Mouse (Mus musculus) myocyte (in vitro differentiated cells): ENCODE results near the gene Prkg1. TPM values are rescaled to one million over a fixed set of nuclear protein-coding genes. Genes with fewer than 3 reads are reported as not detected.

ENCODE experiments used
- H3K27me3 ChIP-seq: one replicate; pipeline ENCODE4 v1.6.1; 2011; ENCODE audit not compliant: control insufficient read depth, insufficient read depth, insufficient read length
- H3K36me3 ChIP-seq: one replicate; pipeline ENCODE4 v1.6.1; 2011; ENCODE audit not compliant: control insufficient read depth, insufficient read depth
- H3K4me2 ChIP-seq: one replicate; pipeline ENCODE4 v1.6.1; 2011; ENCODE audit warnings: low read depth, control low read depth
- H3K4me3 ChIP-seq: one replicate; pipeline ENCODE4 v1.5.1; 2011; ENCODE audit warnings: mild to moderate bottlenecking, control low read depth, moderate library complexity
- H3K79me2 ChIP-seq: one replicate; pipeline ENCODE4 v1.6.1; 2011; ENCODE audit not compliant: control insufficient read depth, insufficient read depth
- H3ac ChIP-seq: one replicate; pipeline ENCODE4 v1.6.1; 2011; ENCODE audit not compliant: control insufficient read depth, insufficient read length
- CEBPB ChIP-seq: IDR thresholded peaks from 2 replicates; pipeline ENCODE4 v1.6.1; 2011; ENCODE audit warnings: mild to moderate bottlenecking, moderate library complexity; ENCODE audit not compliant: poor library complexity, insufficient read depth, severe bottlenecking
- E2F4 ChIP-seq: IDR thresholded peaks from one replicate; pipeline ENCODE4 v1.6.1; 2011; ENCODE audit warnings: mild to moderate bottlenecking, control low read depth, moderate library complexity; ENCODE audit not compliant: insufficient read depth
- MAX ChIP-seq: IDR thresholded peaks from one replicate; pipeline ENCODE4 v1.6.1; 2011; ENCODE audit warnings: low read depth, mild to moderate bottlenecking, control low read depth
- MYOD1 ChIP-seq, 3 experiments: IDR thresholded peaks; one replicate each; pipeline ENCODE4 v1.6.1; 2011; ENCODE audit warnings: control low read depth in 2 of 3, low read depth in 2 of 3, mild to moderate bottlenecking in 2 of 3, moderate library complexity in 1 of 3; ENCODE audit not compliant: insufficient read length in 2 of 3, control insufficient read depth in 1 of 3
- MYOG ChIP-seq, 3 experiments: IDR thresholded peaks; one replicate each; pipeline ENCODE4 v1.6.1; 2011; ENCODE audit warnings: control low read depth in 2 of 3, low read depth in 2 of 3, mild to moderate bottlenecking in 2 of 3; ENCODE audit not compliant: insufficient read length in 2 of 3, control insufficient read depth in 1 of 3, insufficient read depth in 1 of 3
- POLR2A ChIP-seq: IDR thresholded peaks from one replicate; pipeline ENCODE4 v1.6.1; 2011; ENCODE audit warnings: low read depth, mild to moderate bottlenecking, control low read depth, moderate library complexity; ENCODE audit not compliant: insufficient read length
- POLR2AphosphoS2 ChIP-seq: IDR thresholded peaks from one replicate; pipeline ENCODE4 v1.6.1; 2011; ENCODE audit warnings: low read depth, control low read depth; ENCODE audit not compliant: insufficient read length
- REST ChIP-seq: IDR thresholded peaks from one replicate; pipeline ENCODE4 v1.6.1; 2011; ENCODE audit warnings: mild to moderate bottlenecking, control low read depth, moderate library complexity; ENCODE audit not compliant: insufficient read depth, insufficient read length
- SRF ChIP-seq: IDR thresholded peaks from one replicate; pipeline ENCODE4 v1.6.1; 2011; ENCODE audit warnings: low read depth; ENCODE audit not compliant: control insufficient read depth, insufficient read length
- TCF12 ChIP-seq: IDR thresholded peaks from one replicate; pipeline ENCODE4 v1.6.1; 2011; ENCODE audit warnings: mild to moderate bottlenecking, control low read depth; ENCODE audit not compliant: poor library complexity, insufficient read depth, severe bottlenecking
- TCF3 ChIP-seq: IDR thresholded peaks from one replicate; pipeline ENCODE4 v1.6.1; 2011; ENCODE audit warnings: low read depth, control low read depth; ENCODE audit not compliant: insufficient read length
- USF1 ChIP-seq: IDR thresholded peaks from one replicate; pipeline ENCODE4 v1.6.1; 2011; ENCODE audit warnings: low read depth, mild to moderate bottlenecking, control low read depth, moderate library complexity
- polyA plus RNA-seq: library from polyadenylated mRNA; unstranded; fragments of >200 nt; fragmentation: generic; extraction: Trizol; gene quantifications from one replicate; pipeline ENCODE4 v1.2.1, GENCODE M21; 2012; ENCODE audit warnings: missing spikeins

Gene Prkg1
- polyA plus RNA-seq, 1 experiment: 1.7 TPM

- no peaks in the 10 kb centered on the region for H3K27me3 ChIP-seq
- no peak for TF ChIP-seq MYOG (IDR thresholded peaks at IDR 0.05; ENCODE audit: control insufficient read depth in 1 of 3, insufficient read depth in 1 of 3, insufficient read length in 2 of 3, low read depth in 2 of 3)
- TF ChIP-seq TCF12: no peak
- no peak for TF ChIP-seq E2F4
- TF ChIP-seq POLR2A: no peak
- no peak for TF ChIP-seq POLR2AphosphoS2
- TF ChIP-seq SRF: no peak
- no peak for TF ChIP-seq MYOD1 (IDR thresholded peaks at IDR 0.05; ENCODE audit: control insufficient read depth in 1 of 3, insufficient read length in 2 of 3, low read depth in 2 of 3)
- no peak for TF ChIP-seq USF1
- TF ChIP-seq CEBPB: no peak
- no peak for TF ChIP-seq TCF3
- no peak for TF ChIP-seq REST
- H3K4me2 ChIP-seq: no peak overlapping the region
- H3ac ChIP-seq: no peak overlapping the region
- H3K36me3 ChIP-seq: no peaks in the 10 kb centered on the region
- H3K79me2 ChIP-seq: no peaks in the 10 kb centered on the region
- H3K4me3 ChIP-seq: no peak overlapping the region
Measured at GRCm38 (mm10) chr19:31654022-31654421, 110.8 kb downstream of the Prkg1 start.

- Histone ChIP-seq H3ac (no peak overlapping the region), H3K36me3 (no peaks in the 10 kb centered on the region), H3K79me2 (no peaks in the 10 kb centered on the region), H3K4me2 (no peak overlapping the region), H3K4me3 (no peak overlapping the region), H3K27me3 (no peaks in the 10 kb centered on the region)
- TF ChIP-seq CEBPB (no peak), MYOD1 (IDR thresholded peaks at IDR 0.05; ENCODE audit: control insufficient read depth in 1 of 3, insufficient read length in 2 of 3, low read depth in 2 of 3) (no peak), SRF (no peak), MAX (no peak), E2F4 (no peak), REST (no peak), TCF3 (no peak), POLR2A (no peak)
Measured at GRCm38 (mm10) chr19:31650452-31650851, 114.4 kb downstream of the Prkg1 start.

GRCm38 (mm10) chr19:31647492-31647891 is 117.3 kb downstream of the Prkg1 start:
- H3K79me2 ChIP-seq: no peaks in the 10 kb centered on the region
- no peak overlapping the region for H3K4me3 ChIP-seq
- no peaks in the 10 kb centered on the region for H3K27me3 ChIP-seq
- no peak overlapping the region for H3ac ChIP-seq
- TF ChIP-seq MAX: no peak
- no peak for TF ChIP-seq POLR2AphosphoS2
- no peak for TF ChIP-seq CEBPB
- TF ChIP-seq TCF12: no peak
- H3K36me3 ChIP-seq: no peaks in the 10 kb centered on the region
- H3K4me2 ChIP-seq: no peak overlapping the region

- no peaks in the 10 kb centered on the region for H3K79me2 ChIP-seq
- H3K36me3 ChIP-seq: no peaks in the 10 kb centered on the region
- no peak overlapping the region for H3K4me2 ChIP-seq
- no peak overlapping the region for H3ac ChIP-seq
- TF ChIP-seq E2F4 (no peak), TCF3 (no peak), MYOG (IDR thresholded peaks at IDR 0.05; ENCODE audit: control insufficient read depth in 1 of 3, insufficient read depth in 1 of 3, insufficient read length in 2 of 3, low read depth in 2 of 3) (no peak), MYOD1 (IDR thresholded peaks at IDR 0.05; ENCODE audit: control insufficient read depth in 1 of 3, insufficient read length in 2 of 3, low read depth in 2 of 3) (no peak), REST (no peak), CEBPB (no peak), POLR2A (no peak), USF1 (no peak), MAX (no peak), TCF12 (no peak), SRF (no peak), POLR2AphosphoS2 (no peak)
- no peaks in the 10 kb centered on the region for H3K27me3 ChIP-seq
- no peak overlapping the region for H3K4me3 ChIP-seq
Measured at GRCm38 (mm10) chr19:31630899-31631869, 133.6 kb downstream of the Prkg1 start.
